Mouse (Mus musculus): ENCODE data around the gene Tmem216. TPM values are rescaled to one million over a fixed set of nuclear protein-coding genes. Genes with fewer than 3 reads are reported as not detected.

Gene Tmem216
- polyA plus RNA-seq, 1 experiment from 2014 or later: 22.9 TPM

DNA sequence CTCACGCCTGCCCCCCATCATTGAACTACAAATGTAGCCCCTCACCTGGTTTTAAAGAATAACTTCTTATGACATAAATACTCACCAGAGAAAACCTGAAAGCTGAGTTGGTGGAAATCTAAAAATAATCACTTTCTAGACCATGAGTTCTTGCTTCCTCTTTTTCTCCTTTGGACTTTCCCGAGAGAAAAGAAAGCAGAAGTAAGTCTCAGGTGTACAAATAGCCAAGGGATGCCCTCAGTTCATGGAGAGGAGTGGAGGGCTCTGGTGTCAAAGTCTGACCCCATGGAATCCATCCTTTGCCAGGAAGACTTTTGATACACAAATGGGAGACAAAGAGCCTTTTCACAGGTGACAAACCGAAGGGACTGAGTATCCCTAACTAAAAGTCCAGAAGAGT is 24.7 kb upstream of the Tmem216 start:
- H3K36me3 ChIP-seq (ENCODE audit: control insufficient read depth, insufficient read depth, low read length): no peaks in the 10 kb centered on the region
- no peak overlapping the region for H3K4me3 ChIP-seq (ENCODE audit: low read depth, low read length)
- H3K9ac ChIP-seq (ENCODE audit: low read depth, low read length): no peak overlapping the region
- no peak for ATAC-seq (replicated peaks; ENCODE audit: insufficient number of reproducible peaks, low FRiP score, low TSS enrichment)
- whole genome bisulfite sequencing (ENCODE audit: insufficient replicate concordance): 65% methylated on average over 3 of the region's 3 CpGs
- H3K4me1 ChIP-seq (ENCODE audit: control insufficient read depth, insufficient read depth, low read length): 0 out of 2 replicates have a peak, but pooled peaks cover 10% of the 10 kb centered on the region
- H3K27me3 ChIP-seq (ENCODE audit: control insufficient read depth, insufficient read depth, low read length): no peaks in the 10 kb centered on the region
- H3K4me2 ChIP-seq: no peak overlapping the region
- no peaks in the 10 kb centered on the region for H3K9me3 ChIP-seq (replicated peaks; ENCODE audit: control insufficient read depth, low read length)
- no peak overlapping the region for H3K27ac ChIP-seq (ENCODE audit: low read depth, low read length)

DNA sequence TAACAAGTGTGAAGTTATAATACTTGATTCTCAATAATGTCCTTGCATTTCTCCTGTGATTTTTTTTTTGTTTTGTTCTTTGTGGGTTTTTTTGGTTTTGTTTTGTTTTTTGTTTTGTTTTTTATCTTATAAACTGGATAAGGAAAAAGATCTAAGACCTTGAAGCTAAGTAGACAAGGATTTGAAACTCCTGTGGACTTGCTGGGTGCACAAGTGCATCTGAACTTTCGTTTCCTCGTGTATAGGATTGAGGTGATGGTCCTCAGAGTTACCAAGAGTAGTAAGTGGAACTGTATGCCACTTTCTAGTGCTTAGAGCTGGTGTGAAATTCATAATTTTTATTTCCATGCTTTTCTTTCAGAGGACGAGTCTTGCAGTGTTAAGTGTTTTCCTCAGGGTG is 24.1 kb upstream of the Tmem216 start:
- no peak for ATAC-seq (replicated peaks; ENCODE audit: insufficient number of reproducible peaks, low FRiP score, low TSS enrichment)
- no peaks in the 10 kb centered on the region for H3K27me3 ChIP-seq (ENCODE audit: control insufficient read depth, insufficient read depth, low read length)
- 0 out of 2 replicates have a peak, but pooled peaks cover 10% of the 10 kb centered on the region for H3K4me1 ChIP-seq (ENCODE audit: control insufficient read depth, insufficient read depth, low read length)
- no peaks in the 10 kb centered on the region; the same call in 1 of the 2 replicates for H3K36me3 ChIP-seq (ENCODE audit: control insufficient read depth, insufficient read depth, low read length)
- no peak overlapping the region for H3K4me2 ChIP-seq
- no peak overlapping the region for H3K27ac ChIP-seq (ENCODE audit: low read depth, low read length)
- H3K9me3 ChIP-seq (replicated peaks; ENCODE audit: control insufficient read depth, low read length): no peaks in the 10 kb centered on the region
- H3K9ac ChIP-seq (ENCODE audit: low read depth, low read length): no peak overlapping the region
- WGBS (ENCODE audit: insufficient replicate concordance): 71% methylated on average over 3 of the region's 3 CpGs
- H3K4me3 ChIP-seq (ENCODE audit: low read depth, low read length): no peak overlapping the region

DNA sequence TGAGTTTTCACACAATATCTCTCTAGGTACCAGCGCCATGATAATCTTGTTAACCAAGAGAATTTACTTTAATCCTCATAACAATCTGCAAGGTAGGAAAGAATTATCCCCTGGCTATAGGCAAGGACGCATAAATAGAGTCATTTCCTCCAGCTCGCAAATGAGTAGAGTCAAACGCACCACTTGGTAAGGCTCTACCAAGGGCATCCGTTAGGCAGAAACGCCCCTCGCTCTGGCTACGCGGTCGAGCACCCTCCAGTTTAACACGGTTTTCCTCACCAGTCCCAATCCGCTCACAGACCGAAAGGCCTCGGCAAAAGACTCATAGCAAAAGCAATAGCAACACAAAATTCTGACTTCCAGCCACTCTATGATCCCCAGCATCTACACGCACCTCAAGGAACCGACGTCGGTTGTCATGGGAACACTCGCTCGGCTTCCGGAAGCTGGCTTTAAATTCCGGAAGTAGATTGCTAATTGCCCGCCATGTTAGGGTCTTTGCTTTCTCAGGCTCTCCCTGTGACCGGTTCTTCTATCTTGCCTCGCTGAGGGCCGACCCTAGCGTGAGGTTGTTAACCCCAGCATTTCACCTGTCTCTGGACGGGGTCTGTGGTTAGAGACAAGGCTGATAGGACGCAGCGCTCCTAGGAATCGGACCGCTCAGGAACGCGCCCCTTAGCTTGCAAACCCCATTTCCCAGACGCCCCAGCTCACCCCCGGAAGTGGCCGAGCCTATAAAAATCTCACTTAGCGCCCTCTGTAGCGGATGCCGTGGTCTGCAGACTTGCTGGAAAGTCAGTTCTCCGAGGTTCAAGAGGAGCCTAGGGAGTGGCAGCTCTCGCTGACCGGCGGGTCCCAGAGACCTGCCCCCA is 20.9 kb upstream of the Tmem216 start, which contains the start of the genes Cyb561a3 and Tmem138:
TSS of gene Cyb561a3 (plus strand) at position 483 of the 872 bp plus-strand sequence.
TSS of gene Tmem138 (minus strand) at position 673 of the 872 bp plus-strand sequence.
- H3K4me2 ChIP-seq: peak within 1 kb of the TSS; percentile 85
- H3K9me3 ChIP-seq (replicated peaks; ENCODE audit: control insufficient read depth, low read length): no peaks in the 10 kb centered on the region
- peaks cover 15% of the 10 kb centered on the region for H3K36me3 ChIP-seq (ENCODE audit: control insufficient read depth, insufficient read depth, low read length)
- peak within 1 kb of the TSS; percentile 73 for H3K27ac ChIP-seq (ENCODE audit: low read depth, low read length)
- under 1% methylated on average over 44 of the region's 44 CpGs for WGBS (ENCODE audit: insufficient replicate concordance)
- H3K4me3 ChIP-seq (ENCODE audit: low read depth, low read length): peak within 1 kb of the TSS; percentile 54
- peak within 1 kb of the TSS; percentile 79 for H3K9ac ChIP-seq (ENCODE audit: low read depth, low read length)
- no peaks in the 10 kb centered on the region for H3K27me3 ChIP-seq (ENCODE audit: control insufficient read depth, insufficient read depth, low read length)
- 0 out of 2 replicates have a peak, but pooled peaks cover 10% of the 10 kb centered on the region for H3K4me1 ChIP-seq (ENCODE audit: control insufficient read depth, insufficient read depth, low read length)
- peak; percentile 90 for ATAC-seq (replicated peaks; ENCODE audit: insufficient number of reproducible peaks, low FRiP score, low TSS enrichment)

DNA sequence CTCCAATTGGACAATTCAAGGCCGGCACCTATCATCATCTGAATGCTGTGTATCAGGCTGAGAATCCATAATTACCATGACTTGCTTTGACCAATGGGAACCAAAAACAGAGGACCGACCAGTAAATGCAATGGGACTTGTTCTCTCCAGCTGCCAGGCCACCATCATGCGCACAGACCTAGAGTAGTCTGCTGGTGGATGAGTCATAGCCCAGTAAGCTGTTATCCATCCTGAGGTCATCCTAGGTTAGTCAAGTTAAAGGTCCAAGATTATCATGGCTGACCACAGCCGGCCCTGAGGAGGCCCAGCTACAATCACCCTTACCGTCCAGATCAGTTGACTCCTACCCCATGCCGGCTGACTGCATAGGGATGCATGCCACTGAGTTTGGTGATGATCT is 13.6 kb upstream of the Tmem216 start:
- WGBS (ENCODE audit: insufficient replicate concordance): 86% methylated on average over 6 of the region's 6 CpGs
- Histone ChIP-seq H3K27ac (ENCODE audit: low read depth, low read length) (no peak overlapping the region), H3K4me2 (no peak overlapping the region), H3K4me1 (ENCODE audit: control insufficient read depth, insufficient read depth, low read length) (no peaks in the 10 kb centered on the region), H3K9ac (ENCODE audit: low read depth, low read length) (no peak overlapping the region), H3K4me3 (ENCODE audit: low read depth, low read length) (no peak overlapping the region), H3K36me3 (ENCODE audit: control insufficient read depth, insufficient read depth, low read length) (peaks cover 23% of the 10 kb centered on the region), H3K27me3 (ENCODE audit: control insufficient read depth, insufficient read depth, low read length) (no peaks in the 10 kb centered on the region), H3K9me3 (replicated peaks; ENCODE audit: control insufficient read depth, low read length) (peaks cover 3% of the 10 kb centered on the region; the same call in 1 of the 2 replicates)
- no peak for ATAC-seq (replicated peaks; ENCODE audit: insufficient number of reproducible peaks, low FRiP score, low TSS enrichment)

DNA sequence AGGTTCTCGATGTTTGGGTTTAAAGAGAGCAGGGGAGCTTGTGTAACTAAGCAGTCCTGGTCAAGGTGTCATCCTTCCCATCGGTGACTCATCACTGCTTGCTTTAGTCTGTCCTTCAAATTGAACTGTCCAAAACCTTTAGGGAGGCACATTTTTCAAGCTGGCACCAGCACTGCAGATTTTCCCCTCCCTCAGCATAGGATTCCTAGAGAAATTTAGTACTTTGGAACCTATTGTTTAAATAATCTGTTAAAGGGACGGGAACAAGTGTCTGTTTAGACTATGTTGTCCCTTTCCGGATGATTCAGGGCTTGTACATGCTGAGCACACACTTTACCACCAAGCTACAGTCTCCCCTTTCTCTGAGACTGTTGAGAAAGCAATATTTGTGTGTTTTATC is 9.2 kb upstream of the Tmem216 start:
- ATAC-seq (replicated peaks; ENCODE audit: insufficient number of reproducible peaks, low FRiP score, low TSS enrichment): no peak
- Histone ChIP-seq H3K4me3 (ENCODE audit: low read depth, low read length) (no peak overlapping the region), H3K36me3 (ENCODE audit: control insufficient read depth, insufficient read depth, low read length) (peaks cover 6% of the 10 kb centered on the region; the same call in 1 of the 2 replicates), H3K4me1 (ENCODE audit: control insufficient read depth, insufficient read depth, low read length) (peaks cover 4% of the 10 kb centered on the region; the same call in 1 of the 2 replicates), H3K9ac (ENCODE audit: low read depth, low read length) (no peak overlapping the region), H3K9me3 (replicated peaks; ENCODE audit: control insufficient read depth, low read length) (peaks cover 3% of the 10 kb centered on the region; the same call in 1 of the 2 replicates), H3K4me2 (no peak overlapping the region), H3K27ac (ENCODE audit: low read depth, low read length) (no peak overlapping the region), H3K27me3 (ENCODE audit: control insufficient read depth, insufficient read depth, low read length) (no peaks in the 10 kb centered on the region)
- 66% methylated on average over 4 of the region's 4 CpGs for WGBS (ENCODE audit: insufficient replicate concordance)

DNA sequence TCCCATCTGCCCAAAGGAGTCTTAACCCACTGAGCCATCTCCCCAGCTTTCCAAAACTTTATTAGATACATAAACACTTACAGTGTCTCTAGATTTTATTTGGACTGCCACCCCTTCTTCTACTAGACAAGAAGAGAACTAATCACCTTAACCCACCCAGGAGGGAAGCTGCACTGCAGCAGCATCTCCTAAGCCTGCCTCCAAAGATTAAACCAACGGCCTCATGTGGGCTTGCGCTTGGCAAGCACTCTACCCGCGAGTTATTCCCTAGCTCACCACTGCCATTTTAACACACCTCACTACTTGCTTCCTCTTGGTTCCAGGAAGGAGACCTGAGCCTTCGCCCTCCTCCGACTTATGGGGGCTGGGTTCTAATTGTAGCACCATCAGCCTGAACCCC is 8.2 kb upstream of the Tmem216 start:
- no peak overlapping the region for H3K9ac ChIP-seq (ENCODE audit: low read depth, low read length)
- H3K4me1 ChIP-seq (ENCODE audit: control insufficient read depth, insufficient read depth, low read length): peaks cover 4% of the 10 kb centered on the region; the same call in 1 of the 2 replicates
- H3K4me3 ChIP-seq (ENCODE audit: low read depth, low read length): no peak overlapping the region
- H3K27me3 ChIP-seq (ENCODE audit: control insufficient read depth, insufficient read depth, low read length): no peaks in the 10 kb centered on the region
- no peak overlapping the region for H3K4me2 ChIP-seq
- no peak overlapping the region for H3K27ac ChIP-seq (ENCODE audit: low read depth, low read length)
- peaks cover 3% of the 10 kb centered on the region; the same call in 1 of the 2 replicates for H3K9me3 ChIP-seq (replicated peaks; ENCODE audit: control insufficient read depth, low read length)
- no peak for ATAC-seq (replicated peaks; ENCODE audit: insufficient number of reproducible peaks, low FRiP score, low TSS enrichment)
- H3K36me3 ChIP-seq (ENCODE audit: control insufficient read depth, insufficient read depth, low read length): no peaks in the 10 kb centered on the region
- 75% methylated on average over 6 of the region's 6 CpGs for WGBS (ENCODE audit: insufficient replicate concordance)

DNA sequence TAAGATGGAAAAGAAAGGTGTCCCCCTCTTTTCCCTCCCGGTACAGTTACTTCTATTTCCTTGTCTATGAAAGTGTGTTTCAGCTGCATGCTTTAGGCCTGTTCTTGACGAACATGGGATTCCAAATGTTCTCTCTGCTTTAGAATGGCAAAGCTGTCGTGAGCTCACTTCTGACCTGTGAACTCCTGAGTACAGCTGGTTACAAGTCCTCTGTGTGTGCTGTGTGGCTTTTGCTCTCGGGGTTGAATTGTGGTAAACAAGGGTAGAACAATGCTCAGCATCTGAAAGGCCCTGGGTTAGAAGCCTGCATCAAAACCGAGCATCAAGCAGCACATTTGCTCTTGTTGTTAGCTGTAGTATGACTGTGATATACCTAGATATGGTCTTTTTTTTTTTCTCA is 6.3 kb upstream of the Tmem216 start:
- no peak overlapping the region for H3K9ac ChIP-seq (ENCODE audit: low read depth, low read length)
- no peak overlapping the region for H3K4me3 ChIP-seq (ENCODE audit: low read depth, low read length)
- no peak for ATAC-seq (replicated peaks; ENCODE audit: insufficient number of reproducible peaks, low FRiP score, low TSS enrichment)
- H3K4me1 ChIP-seq (ENCODE audit: control insufficient read depth, insufficient read depth, low read length): peaks cover 4% of the 10 kb centered on the region; the same call in 1 of the 2 replicates
- peak overlapping the region; percentile 95 for H3K27ac ChIP-seq (ENCODE audit: low read depth, low read length)
- no peaks in the 10 kb centered on the region for H3K36me3 ChIP-seq (ENCODE audit: control insufficient read depth, insufficient read depth, low read length)
- no peaks in the 10 kb centered on the region for H3K27me3 ChIP-seq (ENCODE audit: control insufficient read depth, insufficient read depth, low read length)
- WGBS (ENCODE audit: insufficient replicate concordance): 66% methylated on average over 5 of the region's 5 CpGs
- no peaks in the 10 kb centered on the region for H3K9me3 ChIP-seq (replicated peaks; ENCODE audit: control insufficient read depth, low read length)
- H3K4me2 ChIP-seq: no peak overlapping the region

DNA sequence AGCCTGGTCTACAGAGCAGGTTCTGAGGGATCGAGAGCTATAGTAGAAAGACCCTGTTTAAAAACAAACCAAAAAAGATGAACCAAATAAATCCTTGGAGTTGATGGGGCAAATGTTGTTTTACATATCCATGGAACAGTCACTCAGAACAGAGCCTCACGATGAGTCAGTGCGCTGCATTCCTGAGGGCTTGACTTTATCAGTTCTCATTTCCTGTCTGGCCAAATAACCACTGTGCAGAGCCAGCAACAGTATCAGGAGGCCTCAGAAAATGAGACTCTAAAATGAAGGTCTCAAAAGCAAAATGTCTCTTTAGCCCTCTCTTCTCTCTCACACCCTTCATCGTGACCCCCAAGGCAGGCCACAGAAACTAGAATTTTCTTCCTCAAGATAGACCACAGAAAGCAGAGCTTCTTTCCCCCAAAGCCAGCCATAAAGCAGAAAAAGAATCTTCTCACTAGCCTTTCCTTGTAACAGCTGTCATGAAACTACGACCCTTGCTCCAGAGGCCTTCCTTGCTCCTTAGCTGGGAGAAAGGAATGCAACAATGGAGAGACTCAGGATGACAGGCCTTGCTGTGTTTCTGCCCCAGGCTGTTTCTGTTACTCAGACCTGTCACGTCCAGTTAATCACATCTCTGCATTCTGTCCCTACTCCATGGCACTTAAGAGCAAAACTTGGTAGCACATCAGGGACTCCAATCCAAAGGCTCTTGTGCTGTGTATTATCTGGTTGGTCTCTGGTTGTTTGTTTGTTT is 5.7 kb upstream of the Tmem216 start:
- H3K27me3 ChIP-seq (ENCODE audit: control insufficient read depth, insufficient read depth, low read length): no peaks in the 10 kb centered on the region
- H3K9ac ChIP-seq (ENCODE audit: low read depth, low read length): peak overlapping the region; percentile 55; the same call in 1 of the 2 replicates
- no peak overlapping the region; the same call in 1 of the 2 replicates for H3K4me2 ChIP-seq
- ATAC-seq (replicated peaks; ENCODE audit: insufficient number of reproducible peaks, low FRiP score, low TSS enrichment): peak; percentile 63; the same call in 1 of the 2 replicates
- 35% methylated on average over 6 of the region's 6 CpGs for WGBS (ENCODE audit: insufficient replicate concordance)
- H3K27ac ChIP-seq (ENCODE audit: low read depth, low read length): peak overlapping the region; percentile 95
- no peak overlapping the region for H3K4me3 ChIP-seq (ENCODE audit: low read depth, low read length)
- H3K4me1 ChIP-seq (ENCODE audit: control insufficient read depth, insufficient read depth, low read length): peaks cover 4% of the 10 kb centered on the region; the same call in 1 of the 2 replicates
- no peaks in the 10 kb centered on the region for H3K9me3 ChIP-seq (replicated peaks; ENCODE audit: control insufficient read depth, low read length)
- H3K36me3 ChIP-seq (ENCODE audit: control insufficient read depth, insufficient read depth, low read length): no peaks in the 10 kb centered on the region
